Mouse (Mus musculus): Measurements from ENCODE around the gene Olfr1247.
"Not testable (repeated sequence)": the region's sequence is repeated elsewhere in the genome, so short reads cannot be mapped to it uniquely, and the experiment has no call there.

Gene Olfr1247

DNA sequence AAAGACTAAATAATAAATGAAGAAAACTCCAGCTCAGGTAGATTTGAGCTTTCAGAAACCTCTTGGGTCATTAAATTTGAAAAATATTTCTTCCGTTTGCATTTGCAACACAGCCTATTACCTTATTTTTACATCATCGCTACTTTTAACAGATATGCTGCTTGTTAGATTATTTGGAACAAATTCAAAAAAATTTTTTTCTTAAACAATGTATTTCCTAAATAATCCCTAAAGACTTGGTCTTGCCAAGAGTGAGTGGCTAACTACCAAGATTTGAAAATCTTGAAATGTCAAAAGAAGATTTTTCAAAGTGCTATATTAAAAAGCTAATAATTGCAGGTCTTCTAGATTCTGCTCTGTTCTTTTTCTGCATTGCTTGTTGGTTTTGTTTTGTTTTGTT lies at the start of gene Olfr1247:
Olfr1247 (minus strand) TSS at position 101 of the 400 bp plus-strand sequence.
- no peak for DNase-seq (ENCODE audit: low spot score)

- DNase-seq (ENCODE audit: low spot score): no peak
These were observed 47.4 kb upstream of the Olfr1247 start, which contains the start of gene Olfr1250 for GRCm38 (mm10) chr2:89661367-89661766. Gene Olfr1250, minus strand, starts transcription at chr2:89661467.

- DNase-seq (ENCODE audit: low spot score): no peak
These were observed 21.0 kb upstream of the Olfr1247 start, which contains the start of gene Olfr1249 for GRCm38 (mm10) chr2:89634883-89635282. Gene Olfr1249, minus strand, starts transcription at chr2:89634983.

DNA sequence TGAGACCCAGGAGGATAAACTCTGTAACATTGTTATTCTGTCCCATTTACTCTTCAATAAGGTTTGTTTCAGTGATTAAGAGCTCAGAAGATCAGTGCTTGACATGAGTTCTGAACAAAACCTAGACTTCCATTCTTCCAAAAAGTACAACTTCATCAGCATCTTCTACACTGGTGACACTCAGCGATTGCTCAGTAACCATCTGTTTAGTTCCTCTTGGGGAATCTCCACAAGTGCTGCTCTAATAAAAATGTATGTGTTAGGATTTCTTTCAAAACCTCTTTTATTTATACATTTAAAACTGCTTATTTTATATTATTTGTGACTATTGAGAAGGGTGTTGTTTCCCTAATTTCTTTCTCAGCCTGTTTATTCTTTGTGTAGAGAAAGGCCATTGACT lies 4.2 kb upstream of the Olfr1247 start, which contains the start of gene Olfr1248:
Olfr1248 (minus strand) TSS at position 101 of the 400 bp plus-strand sequence.
- not testable (repeated sequence) for DNase-seq (ENCODE audit: low spot score)

DNA sequence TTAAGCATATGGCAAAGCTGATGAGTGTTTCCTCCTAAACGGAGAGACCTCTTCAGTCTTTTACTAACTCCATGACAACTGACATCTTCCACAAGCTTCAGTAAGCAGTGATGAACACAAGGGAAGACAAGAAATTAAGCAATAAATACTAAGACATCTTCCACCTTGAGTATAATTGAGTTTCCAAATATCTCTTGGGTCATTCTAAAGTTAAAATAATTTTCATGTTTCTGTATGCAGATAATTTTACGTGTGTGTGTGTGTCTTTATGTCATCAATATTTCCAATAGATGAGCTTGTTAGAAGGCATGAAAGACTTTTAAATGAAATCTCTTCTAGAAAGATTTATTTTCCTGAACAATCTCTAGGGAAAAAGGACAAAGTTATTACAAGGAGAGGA lies 20.9 kb downstream of the Olfr1247 start, which contains the start of gene Olfr1246:
Olfr1246 (minus strand) TSS at position 101 of the 400 bp plus-strand sequence.
- no peak for DNase-seq (ENCODE audit: low spot score)

- DNase-seq (ENCODE audit: low spot score): no peak
These were observed 35.6 kb downstream of the Olfr1247 start, which contains the start of gene Olfr1245 for GRCm38 (mm10) chr2:89578347-89578746. Gene Olfr1245, minus strand, starts transcription at chr2:89578447.

DNA sequence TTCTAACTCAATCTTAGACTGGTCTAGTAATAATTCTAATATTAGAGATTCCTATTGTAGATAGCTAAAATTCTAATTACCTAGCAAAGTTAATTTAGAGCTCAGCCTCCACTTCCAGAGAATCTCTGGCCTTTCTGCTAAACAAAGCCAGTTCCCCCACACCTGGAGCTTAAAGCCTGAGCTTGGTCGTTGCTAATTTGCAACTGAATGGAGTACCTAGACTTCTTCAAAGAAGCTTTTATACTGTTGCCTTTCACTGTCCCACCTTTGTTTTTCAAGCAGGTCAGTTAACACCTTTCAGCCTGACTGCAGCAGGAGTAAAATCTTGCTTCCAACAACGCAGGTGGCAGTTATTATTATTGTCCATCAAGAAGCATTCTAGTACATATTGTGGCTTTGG lies 51.2 kb downstream of the Olfr1247 start:
- not testable (repeated sequence) for DNase-seq (ENCODE audit: low spot score)
